ENCODE assay signal across 9 mouse cellular contexts in genomic region chr2:113430852-113431251, GRCm38 (mm10).
A peak's percentile ranks its signal among the peaks of the same experiment; 100 is the strongest.
DNase-seq lines count a peak whose midpoint lies in the region; ATAC-seq lines count a peak whose summit lies in the region.
"Had no signal": no experiment of that assay in that cellular context is flagged by ENCODE, and none has a peak within 500 bp of the region (broad histone marks: within the 10 kb centered on the region; RNA-seq: fewer than 3 reads in every experiment).

No protein-coding gene starts in this region.

- 0% methylated on average over 1 of the region's 1 CpGs for WGBS in limb, embryonic 10.5 days
- 4% methylated on average over 1 of the region's 1 CpGs for WGBS in midbrain, embryonic 14.5 days

- no peaks in the 10 kb centered on the region for H3K36me3 ChIP-seq in limb, embryonic 10.5 days
- no peaks in the 10 kb centered on the region for H3K36me3 ChIP-seq in midbrain, embryonic 14.5 days (ENCODE audit: control insufficient read depth, insufficient read depth, low read length)
- H3K36me3 ChIP-seq: embryonic facial prominence, embryonic 12.5 days had no signal

- no peak overlapping the region for H3K9ac ChIP-seq in midbrain, embryonic 14.5 days (replicated peaks; ENCODE audit: low read length)
- H3K9ac ChIP-seq: embryonic facial prominence, embryonic 12.5 days had no signal

- peaks cover 22% of the 10 kb centered on the region for H3K4me1 ChIP-seq in limb, embryonic 10.5 days
- H3K4me1 ChIP-seq in midbrain, embryonic 14.5 days (ENCODE audit: control insufficient read depth, insufficient read depth, low read length): no peaks in the 10 kb centered on the region

- H3K9me3 ChIP-seq in limb, embryonic 10.5 days (replicated peaks): no peaks in the 10 kb centered on the region
- H3K9me3 ChIP-seq in midbrain, embryonic 14.5 days (ENCODE audit: control insufficient read depth, low read length): no peaks in the 10 kb centered on the region
- H3K9me3 ChIP-seq: embryonic facial prominence, embryonic 12.5 days had no signal

- no peak overlapping the region for H3K4me2 ChIP-seq in midbrain, embryonic 14.5 days (ENCODE audit: low read length)
- H3K4me2 ChIP-seq: embryonic facial prominence, embryonic 12.5 days had no signal

- peak; percentile 54 for DNase-seq in 3134 (ENCODE audit: extremely low read depth, insufficient read length, low spot score)
- DNase-seq in MN1 (ENCODE audit: low spot score): peak; percentile 50
- peak; percentile 54 to 75 for DNase-seq in cerebellum, postnatal 36 days
- DNase-seq in gastrocnemius, postnatal 4 days (ENCODE audit: low spot score in 2 of 2): peak; percentile 17 to 48
- peak; percentile 75 to 77 for DNase-seq in kidney, adult 8-10 months
- DNase-seq in limb, embryonic 10.5 days (ENCODE audit: low spot score): peak; percentile 59
- DNase-seq in midbrain, embryonic 14.5 days: peak; percentile 93
- DNase-seq in telencephalon, adult 2 months (ENCODE audit: low read depth, low spot score): peak; percentile 72

- H3K27me3 ChIP-seq in limb, embryonic 10.5 days (ENCODE audit: low read depth, poor library complexity, severe bottlenecking): no peaks in the 10 kb centered on the region
- no peaks in the 10 kb centered on the region for H3K27me3 ChIP-seq in midbrain, embryonic 14.5 days (ENCODE audit: control insufficient read depth, insufficient read depth, low read length)
- H3K27me3 ChIP-seq: embryonic facial prominence, embryonic 12.5 days had no signal

- H3K27ac ChIP-seq in limb, embryonic 10.5 days: no peak overlapping the region
- no peak overlapping the region for H3K27ac ChIP-seq in midbrain, embryonic 14.5 days (replicated peaks; ENCODE audit: low read depth, low read length)
- H3K27ac ChIP-seq: embryonic facial prominence, embryonic 12.5 days had no signal

- ATAC-seq in midbrain, embryonic 14.5 days (ENCODE audit: low FRiP score, low TSS enrichment): peak; percentile 80; the same call in 1 of the 2 replicates

- no peak overlapping the region for H3K4me3 ChIP-seq in limb, embryonic 10.5 days
- H3K4me3 ChIP-seq in midbrain, embryonic 14.5 days (replicated peaks; ENCODE audit: low read depth, low read length): no peak overlapping the region
- H3K4me3 ChIP-seq: embryonic facial prominence, embryonic 12.5 days had no signal

Comparison
In these comparisons a context has a peak if more than half of its experiments do, and no peak if none do; other contexts are left out.
1. DNase-seq: peak in every context shown above with its lines; median percentile 93 in midbrain, embryonic 14.5 days; 76 in kidney, adult 8-10 months; 72 in telencephalon, adult 2 months; 64 in cerebellum, postnatal 36 days; 59 in limb, embryonic 10.5 days; 54 in 3134; 50 in MN1; 32 in gastrocnemius, postnatal 4 days.